Mouse (Mus musculus) hindbrain, postnatal 0 days (tissue): ENCODE measurements around the gene Gtpbp1. TPM values are rescaled to one million over a fixed set of nuclear protein-coding genes. Genes with fewer than 3 reads are reported as not detected.

Source experiments
- ATAC-seq: fragments of 200-750 bp; cut with Nextera tagmentation; 2 replicates; pipeline ENCODE4 v1.8.0; 2017; ENCODE audit warnings: mild to moderate bottlenecking, moderate TSS enrichment, moderate library complexity
- DNase-seq: peaks from one replicate; pipeline ENCODE4 v3.0.0-alpha.2; 2015; ENCODE audit warnings: low spot score
- H3K27ac ChIP-seq: fragments of 300-500 bp; sonication (generic); 2 replicates; pipeline ENCODE4 v1.5.1; 2014; ENCODE audit warnings: mild to moderate bottlenecking
- H3K27me3 ChIP-seq: fragments of 300-500 bp; sonication (generic); 2 replicates; pipeline ENCODE4 v1.6.1; 2014; ENCODE audit warnings: low read length, mixed read lengths; ENCODE audit not compliant: insufficient read depth
- H3K36me3 ChIP-seq: fragments of 300-500 bp; sonication (generic); 2 replicates; pipeline ENCODE4 v1.6.1; 2014; ENCODE audit warnings: low read length, mixed read lengths; ENCODE audit not compliant: insufficient read depth
- H3K4me1 ChIP-seq: fragments of 300-500 bp; sonication (generic); 2 replicates; pipeline ENCODE4 v1.6.1; 2014; ENCODE audit warnings: antibody characterized with exemption, low read length, mixed read lengths; ENCODE audit not compliant: insufficient read depth
- H3K4me2 ChIP-seq: fragments of 300-500 bp; sonication (generic); 2 replicates; pipeline ENCODE4 v1.6.1; 2014; ENCODE audit warnings: low read depth, mild to moderate bottlenecking, low read length, moderate library complexity, mixed read lengths
- H3K4me3 ChIP-seq: fragments of 300-500 bp; sonication (generic); 2 replicates; pipeline ENCODE4 v1.5.1; 2014; ENCODE audit warnings: low read length
- H3K9ac ChIP-seq: fragments of 300-500 bp; sonication (generic); replicated peaks from 2 replicates; pipeline ENCODE4 v1.6.1; 2014; ENCODE audit warnings: mild to moderate bottlenecking, low read length, moderate library complexity, mixed read lengths
- H3K9me3 ChIP-seq: fragments of 300-500 bp; sonication (generic); 2 replicates; pipeline ENCODE4 v1.6.1; 2016; ENCODE audit warnings: low read length, mixed read lengths
- CTCF ChIP-seq: IDR thresholded peaks from 2 replicates; pipeline ENCODE4 v1.5.1; 2016; ENCODE audit warnings: antibody characterized with exemption, control low read depth, low read depth
- WGBS: fragments of 180-500 bp; shearing (Covaris S2); extraction: QIAGEN DNeasy Blood & Tissue Kit; methylation state at CpG from one replicate; pipeline ENCODE4 v1.1.7; 2014; 5-methylcytosine and 5-hydroxymethylcytosine counted together
- polyA plus RNA-seq: library from polyadenylated mRNA; unstranded; fragments of >200 nt; fragmentation: Nextera tagmentation; extraction: Ambion mirVana; gene quantifications from 2 replicates; pipeline ENCODE4 v1.2.1, GENCODE M21; 2015
- total RNA-seq: library from RNA; depleted of rRNA; stranded (reverse); fragments of >200 nt; gene quantifications from 2 replicates; pipeline ENCODE4 v1.2.3, GENCODE M21; 2014

The Gtpbp1 gene
- total and polyA plus RNA-seq, 2 experiments from 2014 or later, result 38.3 to 88.2 TPM

DNA sequence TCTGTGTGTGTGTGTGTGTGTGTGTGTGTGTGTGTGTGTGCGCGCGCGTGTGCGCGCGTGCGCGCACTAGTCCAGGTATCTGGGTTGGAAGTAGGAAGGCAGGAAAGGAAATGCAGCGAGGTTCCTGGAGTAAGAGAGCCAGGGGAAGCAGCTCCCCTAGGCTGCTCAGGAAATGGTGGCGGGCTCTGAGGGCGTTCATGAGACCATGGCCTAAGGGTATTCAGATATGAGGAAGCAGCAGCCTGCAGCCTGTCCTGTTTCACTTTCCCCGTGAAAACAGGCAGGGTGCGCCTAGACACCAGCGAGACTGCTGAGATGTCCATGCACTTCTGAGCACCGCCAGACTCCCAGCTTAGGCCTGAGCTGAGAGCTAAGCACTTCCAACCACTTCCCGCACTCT, 61.1 kb downstream of the Gtpbp1 start:
- H3K27me3 ChIP-seq, result no peaks in the 10 kb centered on the region
- H3K36me3 ChIP-seq, result no peaks in the 10 kb centered on the region
- no peaks in the 10 kb centered on the region for H3K4me1 ChIP-seq
- TF ChIP-seq CTCF, result no peak
- WGBS, result 87% methylated on average over 17 of the region's 17 CpGs
- ATAC-seq (no peak), DNase-seq (no peak)
- H3K27ac ChIP-seq, result no peak overlapping the region
- no peak overlapping the region for H3K4me3 ChIP-seq
- H3K9me3 ChIP-seq, result no peaks in the 10 kb centered on the region
- no peak overlapping the region for H3K4me2 ChIP-seq
- no peak overlapping the region for H3K9ac ChIP-seq

DNA sequence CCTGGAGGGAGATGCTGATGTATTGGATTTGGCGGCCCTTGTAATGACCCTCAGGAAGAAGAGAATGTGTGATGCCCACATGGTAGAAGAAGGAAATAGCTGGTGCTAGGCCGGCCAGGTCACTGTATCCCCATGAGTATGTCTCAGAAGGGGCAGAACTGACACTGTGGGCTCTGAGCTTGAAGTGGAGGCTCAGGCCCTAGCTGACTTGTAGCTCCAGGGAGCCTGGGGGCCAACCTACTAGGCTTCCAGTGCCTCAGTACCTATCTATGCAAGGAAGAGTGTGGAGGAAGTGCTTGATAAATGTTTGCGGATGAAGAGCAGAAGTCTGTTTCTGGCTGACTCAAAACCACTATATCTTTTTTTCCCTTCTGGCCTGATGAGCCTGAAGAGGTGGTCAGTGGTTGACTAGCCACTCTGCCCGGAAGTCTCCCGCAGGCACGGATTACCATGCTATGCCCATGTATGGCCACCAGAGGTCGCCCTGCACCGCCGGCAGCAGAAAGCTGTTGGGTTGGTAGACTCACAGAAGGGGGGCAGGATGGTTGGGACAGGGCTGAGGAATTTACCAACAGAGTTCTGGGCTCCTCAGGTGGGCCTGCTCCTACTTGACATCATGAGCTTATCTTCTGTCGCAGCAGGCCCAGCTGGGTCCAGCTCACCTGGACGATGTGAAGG, 62.2 kb downstream of the Gtpbp1 start:
- DNase-seq (peak; percentile 78), ATAC-seq (peak; percentile 62; the same call in 1 of the 2 replicates)
- no peak overlapping the region for H3K9ac ChIP-seq
- no peaks in the 10 kb centered on the region for H3K4me1 ChIP-seq
- WGBS, result 25% methylated on average over 11 of the region's 11 CpGs
- H3K9me3 ChIP-seq, result no peaks in the 10 kb centered on the region
- no peak overlapping the region for H3K4me3 ChIP-seq
- H3K4me2 ChIP-seq, result no peak overlapping the region
- H3K36me3 ChIP-seq, result no peaks in the 10 kb centered on the region
- peak; percentile 99 for TF ChIP-seq CTCF
- no peak overlapping the region for H3K27ac ChIP-seq
- H3K27me3 ChIP-seq, result no peaks in the 10 kb centered on the region

DNA sequence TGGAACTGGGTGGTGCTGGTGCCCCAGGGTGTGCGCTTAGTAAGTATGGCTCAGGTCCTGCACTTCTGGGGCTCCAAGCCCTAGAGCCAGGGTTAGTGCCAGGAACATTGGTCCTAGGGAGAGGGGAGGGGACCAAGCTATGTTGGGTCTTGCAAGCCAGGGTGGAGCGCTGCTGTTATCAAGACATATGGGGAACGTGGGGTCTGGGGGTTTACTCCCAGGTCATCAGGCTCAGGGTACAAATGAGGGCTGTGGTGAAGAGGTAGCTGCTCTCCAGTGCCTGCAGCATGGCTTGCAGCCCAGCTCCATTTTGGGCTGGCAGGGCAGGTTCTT, 62.7 kb downstream of the Gtpbp1 start:
- H3K4me1 ChIP-seq, result no peaks in the 10 kb centered on the region
- H3K9me3 ChIP-seq, result no peaks in the 10 kb centered on the region
- no peak overlapping the region for H3K27ac ChIP-seq
- TF ChIP-seq CTCF, result no peak
- no peaks in the 10 kb centered on the region for H3K27me3 ChIP-seq
- no peaks in the 10 kb centered on the region for H3K36me3 ChIP-seq
- H3K4me3 ChIP-seq, result no peak overlapping the region
- no peak; the same call in 1 of the 2 replicates for ATAC-seq
- no peak for DNase-seq
- 98% methylated on average over 3 of the region's 3 CpGs for WGBS
- H3K9ac ChIP-seq, result no peak overlapping the region
- no peak overlapping the region for H3K4me2 ChIP-seq

DNA sequence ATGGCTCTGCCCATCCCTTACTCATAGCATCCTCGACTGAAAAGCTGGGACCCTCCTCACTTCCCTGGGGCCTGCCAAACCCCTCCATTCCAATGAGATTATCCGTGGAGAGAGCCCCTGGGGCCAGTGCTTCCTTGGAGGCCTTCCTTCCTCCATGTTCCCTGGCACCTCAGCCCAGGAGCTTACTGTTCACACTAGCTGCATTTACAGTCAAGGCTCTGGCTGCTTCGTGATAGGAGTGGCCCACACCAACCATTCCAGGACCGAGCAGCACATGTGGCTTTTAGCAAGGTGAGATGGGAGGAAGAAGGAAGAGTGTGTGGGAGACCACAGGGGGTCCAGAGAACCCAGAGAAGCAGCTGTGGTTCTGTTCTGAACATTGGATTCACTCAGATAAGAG, 63.2 kb downstream of the Gtpbp1 start:
- DNase-seq (no peak), ATAC-seq (no peak)
- Histone ChIP-seq H3K4me3 (no peak overlapping the region), H3K4me2 (no peak overlapping the region), H3K9ac (no peak overlapping the region), H3K27ac (no peak overlapping the region), H3K9me3 (no peaks in the 10 kb centered on the region), H3K27me3 (no peaks in the 10 kb centered on the region), H3K36me3 (no peaks in the 10 kb centered on the region), H3K4me1 (no peaks in the 10 kb centered on the region)
- no peak for TF ChIP-seq CTCF
- WGBS, result 55% methylated on average over 4 of the region's 4 CpGs

DNA sequence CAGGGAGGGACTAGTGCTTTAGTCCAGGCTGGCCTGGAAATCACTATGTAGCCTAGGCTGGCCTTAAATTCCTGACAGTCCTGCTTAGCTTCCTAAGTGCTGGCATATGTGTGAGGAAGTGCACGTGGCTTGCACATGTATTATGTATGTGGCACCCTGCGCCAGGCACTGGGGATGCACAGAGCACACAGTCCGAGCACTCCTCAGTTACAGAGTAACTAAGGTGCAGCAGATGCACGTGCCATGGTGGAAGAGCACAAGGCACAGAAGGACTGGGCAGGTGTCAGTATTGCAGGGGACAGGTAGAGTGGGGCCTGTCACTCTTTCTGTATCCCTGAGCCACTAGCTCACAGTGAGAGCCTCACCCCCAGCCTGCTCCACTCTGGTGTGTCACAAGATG, 64.5 kb downstream of the Gtpbp1 start:
- 79% methylated on average over 4 of the region's 4 CpGs for WGBS

DNA sequence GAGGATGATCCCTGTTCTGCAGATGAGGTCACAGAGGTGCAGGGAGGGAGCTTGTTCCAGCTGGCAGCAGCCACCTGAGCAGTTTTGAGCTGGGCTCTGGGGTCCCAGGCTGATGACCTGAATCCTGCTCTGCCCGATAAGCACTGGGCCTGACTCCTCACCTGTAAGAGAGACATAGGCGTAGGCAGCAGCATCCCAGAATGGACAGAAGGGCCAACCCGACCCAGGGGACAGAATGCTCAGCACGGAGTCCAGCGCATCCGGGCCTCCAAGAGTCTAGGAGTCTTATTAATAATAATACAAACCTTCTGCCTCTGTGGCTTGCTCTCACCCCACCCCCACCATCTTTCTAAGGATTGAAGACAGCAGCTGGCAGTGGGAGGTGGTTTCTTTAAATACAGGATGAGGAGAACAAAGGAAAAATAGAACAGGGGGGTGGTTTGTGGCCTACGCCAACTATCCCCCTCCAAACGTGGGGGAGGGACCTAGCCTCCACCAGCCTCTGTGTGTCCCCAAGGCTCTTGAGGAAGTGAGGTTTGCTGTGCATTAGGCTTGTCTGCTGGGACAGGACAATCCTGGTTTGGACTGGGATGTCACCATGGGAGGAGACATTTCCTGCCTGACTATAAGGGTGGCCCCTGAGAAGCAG, 65.5 kb downstream of the Gtpbp1 start:
- H3K4me1 ChIP-seq, result no peaks in the 10 kb centered on the region
- no peak overlapping the region for H3K4me2 ChIP-seq
- no peaks in the 10 kb centered on the region for H3K27me3 ChIP-seq
- no peak overlapping the region for H3K27ac ChIP-seq
- no peaks in the 10 kb centered on the region for H3K9me3 ChIP-seq
- ATAC-seq (no peak), DNase-seq (no peak)
- no peak overlapping the region for H3K9ac ChIP-seq
- H3K36me3 ChIP-seq, result no peaks in the 10 kb centered on the region; the same call in 1 of the 2 replicates
- WGBS, result 64% methylated on average over 8 of the region's 8 CpGs
- no peak overlapping the region for H3K4me3 ChIP-seq
- no peak for TF ChIP-seq CTCF

More for the DNA sequence above, 64.5 kb downstream of the Gtpbp1 start:
- no peaks in the 10 kb centered on the region for H3K36me3 ChIP-seq
- no peaks in the 10 kb centered on the region for H3K4me1 ChIP-seq
- no peak overlapping the region for H3K27ac ChIP-seq
- TF ChIP-seq CTCF, result no peak
- H3K4me2 ChIP-seq, result no peak overlapping the region
- H3K27me3 ChIP-seq, result no peaks in the 10 kb centered on the region
- DNase-seq, result no peak
- no peak overlapping the region for H3K4me3 ChIP-seq
- ATAC-seq, result no peak
- no peaks in the 10 kb centered on the region for H3K9me3 ChIP-seq
- no peak overlapping the region for H3K9ac ChIP-seq

DNA sequence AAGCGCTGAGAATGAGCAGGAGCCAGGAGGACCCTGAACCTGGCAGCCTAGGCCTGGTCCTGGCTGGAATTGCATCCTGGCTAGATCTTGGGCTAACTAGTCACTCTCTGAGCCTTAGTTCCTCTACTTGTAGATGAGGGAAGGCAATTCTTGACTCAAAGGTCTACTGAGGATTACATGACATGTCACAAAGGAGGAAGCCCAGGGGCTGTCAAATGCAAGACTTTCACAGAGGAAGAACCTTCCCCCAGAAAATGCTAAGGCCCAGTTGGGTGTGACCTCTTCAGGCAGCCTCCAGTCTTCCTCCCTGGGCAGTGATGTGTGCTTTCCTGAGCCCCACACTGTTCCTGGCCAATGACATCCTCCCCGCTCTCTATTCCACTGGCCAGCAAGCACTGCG, 66.5 kb downstream of the Gtpbp1 start:
- ATAC-seq (no peak), DNase-seq (no peak)
- Histone ChIP-seq H3K4me2 (no peak overlapping the region), H3K4me1 (no peaks in the 10 kb centered on the region), H3K27me3 (no peaks in the 10 kb centered on the region), H3K9ac (no peak overlapping the region), H3K4me3 (no peak overlapping the region), H3K36me3 (peaks cover 8% of the 10 kb centered on the region; the same call in 1 of the 2 replicates), H3K9me3 (no peaks in the 10 kb centered on the region), H3K27ac (no peak overlapping the region)
- TF ChIP-seq CTCF, result no peak
- WGBS, result 95% methylated on average over 3 of the region's 3 CpGs
